Mouse (Mus musculus): ENCODE measurements around the gene Rpia.

GRCm38 (mm10) chr6:70805267-70805666 lies 13.2 kb upstream of the Rpia start:
- TF ChIP-seq GATA1 (IDR thresholded peaks at IDR 0.05; ENCODE audit: borderline replicate concordance, low read length) = no peak
- no peak for TF ChIP-seq FLI1 (IDR thresholded peaks at IDR 0.05; ENCODE audit: low read length)

All from megakaryocyte, embryonic 14.5 days (primary cell).